Mouse (Mus musculus): ENCODE data around the gene Sh3rf3. TPM values are rescaled to one million over a fixed set of nuclear protein-coding genes. Genes with fewer than 3 reads are reported as not detected.

Sh3rf3 gene
- polyA plus RNA-seq, 1 experiment: 0.44 TPM

DNA sequence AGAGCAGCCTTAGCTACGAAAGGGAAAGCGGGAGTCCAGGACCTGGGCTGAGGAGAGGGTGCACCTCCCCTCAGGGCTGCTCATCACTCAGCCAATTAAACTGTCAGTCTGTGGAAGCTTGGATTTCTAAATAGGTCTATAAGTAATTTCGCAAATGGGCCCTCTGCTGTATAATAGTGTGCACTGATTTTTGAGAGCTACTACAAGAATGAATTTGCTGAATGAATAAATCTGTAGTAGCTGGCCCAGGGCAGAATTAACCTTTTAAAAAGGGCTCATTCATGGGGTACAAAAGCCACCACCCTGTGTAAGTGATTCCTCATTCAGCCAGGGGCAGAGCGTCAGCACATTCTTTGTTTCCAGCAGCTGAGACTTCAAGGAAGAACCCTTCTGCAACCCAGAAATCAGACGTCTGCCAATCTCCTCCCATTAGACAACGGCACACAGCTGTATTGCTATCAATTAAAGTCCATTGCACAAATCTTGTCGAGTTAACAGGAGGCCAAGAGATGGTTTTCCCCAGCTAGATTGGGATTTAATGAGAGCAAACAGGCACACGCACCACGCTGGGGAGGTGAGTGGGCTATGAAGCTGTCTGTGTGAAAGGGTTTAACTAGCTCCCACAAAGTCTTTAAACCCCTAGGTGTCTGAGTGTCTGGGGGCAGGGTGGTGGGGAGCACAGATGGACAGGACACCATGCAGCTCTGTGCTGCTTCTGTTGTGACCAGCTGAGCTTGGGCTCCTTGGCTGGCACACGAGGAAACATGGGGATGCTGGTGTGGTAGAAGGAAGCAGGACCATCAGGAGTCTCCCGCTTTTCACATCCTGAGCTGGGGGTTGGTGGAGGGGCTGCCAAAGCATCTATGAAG, 136.8 kb downstream of the Sh3rf3 start:
- Histone ChIP-seq H3K27ac (ENCODE audit: insufficient read depth, low read depth, low read length) (no peak overlapping the region), H3K27me3 (ENCODE audit: control insufficient read depth, insufficient read depth, low read length) (no peaks in the 10 kb centered on the region), H3K4me3 (ENCODE audit: low read depth, low read length) (no peak overlapping the region), H3K4me1 (ENCODE audit: control insufficient read depth, insufficient read depth, insufficient read length, low read length) (no peaks in the 10 kb centered on the region), H3K36me3 (ENCODE audit: control insufficient read depth, insufficient read depth, low read length) (no peaks in the 10 kb centered on the region)
- TF ChIP-seq CTCF (IDR thresholded peaks at IDR 0.05; ENCODE audit: extremely low read depth, insufficient read length, insufficient replicate concordance, low read depth, low read length) (no peak), POLR2A (IDR thresholded peaks at IDR 0.05; ENCODE audit: low read depth, low read length) (no peak)
- WGBS: 46% methylated on average over 11 of the region's 11 CpGs

DNA sequence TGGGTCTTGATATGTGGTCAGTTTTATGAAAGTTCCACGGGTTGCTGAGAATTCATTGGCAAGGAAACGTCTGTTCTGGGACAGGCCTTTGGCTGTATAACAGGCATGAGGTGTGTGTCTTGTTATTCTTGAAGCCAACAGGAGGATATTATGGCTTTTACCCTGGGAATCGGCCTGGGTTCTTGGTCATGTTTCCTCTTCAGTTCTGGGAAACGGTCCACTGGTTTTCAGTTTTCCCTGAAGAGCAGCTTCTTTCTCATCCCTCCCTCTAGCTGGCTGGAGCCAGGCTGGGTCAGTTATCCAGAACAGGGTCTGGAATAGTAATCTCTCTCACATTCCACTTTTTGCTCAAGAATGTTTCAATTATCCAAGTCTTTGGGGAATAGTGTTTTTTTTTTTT, 147.0 kb downstream of the Sh3rf3 start:
- Histone ChIP-seq H3K4me3 (ENCODE audit: low read depth, low read length) (no peak overlapping the region), H3K4me1 (ENCODE audit: control insufficient read depth, insufficient read depth, insufficient read length, low read length) (no peaks in the 10 kb centered on the region), H3K27ac (ENCODE audit: insufficient read depth, low read depth, low read length) (no peak overlapping the region), H3K36me3 (ENCODE audit: control insufficient read depth, insufficient read depth, low read length) (no peaks in the 10 kb centered on the region), H3K27me3 (ENCODE audit: control insufficient read depth, insufficient read depth, low read length) (no peaks in the 10 kb centered on the region)
- TF ChIP-seq POLR2A (IDR thresholded peaks at IDR 0.05; ENCODE audit: low read depth, low read length) (no peak), CTCF (IDR thresholded peaks at IDR 0.05; ENCODE audit: extremely low read depth, insufficient read length, insufficient replicate concordance, low read depth, low read length) (no peak)
- WGBS: 74% methylated on average over 4 of the region's 4 CpGs

DNA sequence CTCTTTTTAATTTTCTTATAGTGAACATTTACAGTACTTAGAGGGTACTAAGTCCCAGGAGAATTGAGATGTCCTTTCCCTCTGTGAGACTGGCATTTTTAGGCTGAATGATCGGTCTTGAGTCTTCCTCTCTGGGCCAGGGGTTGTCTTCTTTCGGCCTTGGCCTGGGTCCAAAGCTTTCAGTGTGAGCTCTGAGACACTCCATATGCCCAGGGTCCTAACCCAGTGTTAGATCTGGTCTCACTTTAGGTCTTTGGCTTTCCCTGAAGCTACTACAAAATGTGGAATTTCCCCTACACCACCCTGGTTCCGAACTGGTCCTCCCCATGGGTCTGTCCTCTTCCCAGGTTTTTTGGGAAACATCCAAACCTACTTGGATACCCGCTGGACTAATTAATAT, 155.1 kb downstream of the Sh3rf3 start:
- no peak for TF ChIP-seq POLR2A (IDR thresholded peaks at IDR 0.05; ENCODE audit: low read depth, low read length)
- TF ChIP-seq CTCF (IDR thresholded peaks at IDR 0.05; ENCODE audit: extremely low read depth, insufficient read length, insufficient replicate concordance, low read depth, low read length): no peak

DNA sequence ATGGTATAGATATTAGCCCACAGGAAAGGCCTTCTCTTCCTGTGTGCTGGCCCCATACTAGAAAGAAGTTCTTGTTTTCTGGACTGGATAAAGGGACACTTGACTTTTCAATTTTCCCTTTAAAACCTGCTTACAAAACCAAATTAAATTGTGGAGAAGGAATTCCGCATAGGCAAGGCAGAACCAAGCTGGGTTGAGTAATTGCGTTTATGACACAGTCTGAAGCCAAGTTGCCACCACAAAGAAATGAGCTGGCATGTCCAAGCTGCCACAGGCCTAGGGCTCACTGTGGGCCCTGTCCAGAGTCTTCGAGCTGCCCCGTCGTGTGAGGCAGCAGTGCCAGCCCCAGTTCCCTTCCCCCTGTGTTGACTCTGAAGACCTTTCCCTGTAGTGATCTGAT, 156.2 kb downstream of the Sh3rf3 start:
- no peak overlapping the region for H3K4me3 ChIP-seq (ENCODE audit: low read depth, low read length)
- H3K27me3 ChIP-seq (ENCODE audit: control insufficient read depth, insufficient read depth, low read length): no peaks in the 10 kb centered on the region; the same call in 1 of the 2 replicates
- 87% methylated on average over 5 of the region's 5 CpGs for WGBS
- H3K4me1 ChIP-seq (ENCODE audit: control insufficient read depth, insufficient read depth, insufficient read length, low read length): no peaks in the 10 kb centered on the region
- H3K36me3 ChIP-seq (ENCODE audit: control insufficient read depth, insufficient read depth, low read length): no peaks in the 10 kb centered on the region
- H3K27ac ChIP-seq (ENCODE audit: insufficient read depth, low read depth, low read length): no peak overlapping the region
- TF ChIP-seq CTCF (IDR thresholded peaks at IDR 0.05; ENCODE audit: extremely low read depth, insufficient read length, insufficient replicate concordance, low read depth, low read length) (no peak), POLR2A (IDR thresholded peaks at IDR 0.05; ENCODE audit: low read depth, low read length) (no peak)

More for the DNA sequence above, 155.1 kb downstream of the Sh3rf3 start:
- Histone ChIP-seq H3K27ac (ENCODE audit: insufficient read depth, low read depth, low read length) (no peak overlapping the region), H3K4me1 (ENCODE audit: control insufficient read depth, insufficient read depth, insufficient read length, low read length) (no peaks in the 10 kb centered on the region), H3K27me3 (ENCODE audit: control insufficient read depth, insufficient read depth, low read length) (no peaks in the 10 kb centered on the region), H3K4me3 (ENCODE audit: low read depth, low read length) (no peak overlapping the region), H3K36me3 (ENCODE audit: control insufficient read depth, insufficient read depth, low read length) (no peaks in the 10 kb centered on the region)
- WGBS: 73% methylated on average over 4 of the region's 4 CpGs

DNA sequence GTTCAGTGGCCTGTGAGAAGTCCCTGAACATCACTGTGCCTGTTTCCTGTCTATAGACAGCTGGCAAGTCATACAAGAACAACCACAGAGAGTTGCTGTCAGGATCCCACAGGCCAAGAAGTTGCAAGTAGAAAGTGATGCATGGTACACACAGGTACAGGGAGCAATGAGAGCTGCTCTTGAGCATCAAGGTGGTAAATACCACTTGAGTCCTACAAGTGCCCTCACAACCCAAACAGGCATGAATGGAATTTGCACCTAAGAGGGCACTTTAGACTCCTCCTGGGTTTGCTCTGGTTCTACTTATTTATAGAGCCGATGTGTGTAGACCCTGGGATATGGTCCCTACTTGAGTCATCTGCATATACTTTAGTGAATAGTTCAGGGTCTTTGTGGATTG, 159.0 kb downstream of the Sh3rf3 start:
- Histone ChIP-seq H3K27me3 (ENCODE audit: control insufficient read depth, insufficient read depth, low read length) (no peaks in the 10 kb centered on the region; the same call in 1 of the 2 replicates), H3K27ac (ENCODE audit: insufficient read depth, low read depth, low read length) (no peak overlapping the region), H3K36me3 (ENCODE audit: control insufficient read depth, insufficient read depth, low read length) (no peaks in the 10 kb centered on the region), H3K4me1 (ENCODE audit: control insufficient read depth, insufficient read depth, insufficient read length, low read length) (no peaks in the 10 kb centered on the region), H3K4me3 (ENCODE audit: low read depth, low read length) (no peak overlapping the region)
- TF ChIP-seq CTCF (IDR thresholded peaks at IDR 0.05; ENCODE audit: extremely low read depth, insufficient read length, insufficient replicate concordance, low read depth, low read length) (no peak), POLR2A (IDR thresholded peaks at IDR 0.05; ENCODE audit: low read depth, low read length) (no peak)
- WGBS: 98% methylated on average over 1 of the region's 1 CpGs

DNA sequence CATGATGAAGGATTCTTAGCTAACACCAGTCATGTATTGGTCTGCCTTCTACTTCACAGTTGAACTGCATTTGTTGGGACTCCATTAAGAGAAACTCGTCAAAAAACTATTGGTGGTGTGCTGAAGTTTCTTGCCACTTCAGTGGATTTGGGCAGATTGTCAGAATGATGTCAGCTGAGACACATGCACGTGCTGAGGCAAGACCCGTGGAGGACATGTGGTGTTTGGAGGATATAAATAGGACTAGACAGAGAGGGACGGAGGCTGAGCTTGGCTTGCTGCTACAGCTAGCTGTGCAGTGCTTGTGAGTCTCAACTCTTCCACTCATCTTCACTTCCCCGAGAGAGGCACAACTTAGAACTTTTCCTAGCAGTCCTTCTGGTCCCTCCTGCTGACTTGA, 161.0 kb downstream of the Sh3rf3 start:
- no peak overlapping the region for H3K4me3 ChIP-seq (ENCODE audit: low read depth, low read length)
- no peak for TF ChIP-seq CTCF (IDR thresholded peaks at IDR 0.05; ENCODE audit: extremely low read depth, insufficient read length, insufficient replicate concordance, low read depth, low read length)
- no peak for TF ChIP-seq POLR2A (IDR thresholded peaks at IDR 0.05; ENCODE audit: low read depth, low read length)
- no peaks in the 10 kb centered on the region for H3K36me3 ChIP-seq (ENCODE audit: control insufficient read depth, insufficient read depth, low read length)
- WGBS: 69% methylated on average over 5 of the region's 5 CpGs
- H3K27ac ChIP-seq (ENCODE audit: insufficient read depth, low read depth, low read length): no peak overlapping the region
- H3K27me3 ChIP-seq (ENCODE audit: control insufficient read depth, insufficient read depth, low read length): no peaks in the 10 kb centered on the region; the same call in 1 of the 2 replicates
- no peaks in the 10 kb centered on the region for H3K4me1 ChIP-seq (ENCODE audit: control insufficient read depth, insufficient read depth, insufficient read length, low read length)

DNA sequence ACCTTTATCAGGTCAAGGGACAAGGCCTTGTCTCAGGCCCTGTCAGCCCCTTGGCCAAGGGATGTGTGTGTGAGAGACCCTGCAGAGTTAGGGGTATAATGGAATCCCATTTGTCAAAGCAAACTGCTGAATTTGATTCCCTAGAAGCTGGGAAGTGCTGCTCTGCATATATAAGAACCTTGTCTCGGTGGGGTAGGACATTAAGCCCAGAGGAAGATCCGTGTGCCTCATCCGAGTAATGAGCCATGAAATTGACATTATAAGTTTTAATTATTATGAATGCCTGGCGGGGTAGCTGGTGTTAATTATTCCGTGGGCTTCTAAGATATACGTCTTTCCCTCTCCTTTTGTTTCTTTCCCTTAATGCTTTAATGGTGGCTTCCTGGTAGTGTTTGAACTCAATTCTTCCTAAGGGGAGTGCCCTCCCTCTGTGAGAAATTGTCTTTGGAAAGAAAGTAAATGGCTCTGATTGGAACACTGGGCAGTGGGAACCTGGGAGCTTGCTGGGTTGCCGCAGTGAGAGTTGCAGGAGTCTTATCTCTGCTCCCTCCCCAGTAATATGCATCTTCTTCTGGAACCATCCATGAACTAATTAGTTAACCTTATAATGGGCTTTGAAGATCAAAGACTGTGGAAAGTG, 166.3 kb downstream of the Sh3rf3 start:
- Histone ChIP-seq H3K27ac (ENCODE audit: insufficient read depth, low read depth, low read length) (no peak overlapping the region), H3K4me3 (ENCODE audit: low read depth, low read length) (no peak overlapping the region), H3K27me3 (ENCODE audit: control insufficient read depth, insufficient read depth, low read length) (no peaks in the 10 kb centered on the region), H3K36me3 (ENCODE audit: control insufficient read depth, insufficient read depth, low read length) (no peaks in the 10 kb centered on the region), H3K4me1 (ENCODE audit: control insufficient read depth, insufficient read depth, insufficient read length, low read length) (no peaks in the 10 kb centered on the region)
- WGBS: 69% methylated on average over 7 of the region's 7 CpGs
- TF ChIP-seq CTCF (IDR thresholded peaks at IDR 0.05; ENCODE audit: extremely low read depth, insufficient read length, insufficient replicate concordance, low read depth, low read length): no peak
- no peak for TF ChIP-seq POLR2A (IDR thresholded peaks at IDR 0.05; ENCODE audit: low read depth, low read length)

Measured in small intestine, adult 2 months (tissue).